Mouse (Mus musculus): Measurements from ENCODE around the gene Ttc34. TPM values are rescaled to one million over a fixed set of nuclear protein-coding genes. Genes with fewer than 3 reads are reported as not detected.

Gene Ttc34
- under 1 TPM; 0.09 to 0.10 TPM for total RNA-seq (2021)
- polyA plus RNA-seq (2012; rRNA removed): 0.12 and 0.31 TPM in 2 replicates
- long read RNA-seq: 0 reads

DNA sequence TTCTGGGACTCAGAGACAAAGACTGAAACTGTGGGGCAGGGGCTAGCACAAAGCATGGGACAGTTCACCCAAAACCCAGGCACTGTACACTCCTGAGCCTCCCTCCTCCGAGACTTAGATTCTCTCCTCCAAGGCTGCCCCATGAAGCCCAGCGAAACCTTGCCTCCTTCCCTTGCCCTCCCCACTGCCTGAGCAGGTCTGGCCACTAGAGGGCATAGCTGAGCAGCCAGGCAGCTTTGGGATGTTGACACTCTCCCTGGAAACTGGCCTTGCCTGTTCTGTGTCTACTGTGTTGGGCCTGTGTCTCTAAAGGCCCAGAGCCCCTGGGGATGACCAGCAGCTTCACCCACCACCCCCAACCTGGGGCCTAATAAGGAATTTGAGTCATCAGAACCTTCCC is at the start of gene Ttc34:
Gene Ttc34 (plus strand): TSS at position 290 of the 400 bp plus-strand sequence.
- no peak within 1 kb of the TSS for H3K9ac ChIP-seq (ENCODE audit: low read depth, low read length)
- no peaks in the 10 kb centered on the region for H3K79me2 ChIP-seq (replicated peaks; ENCODE audit: control insufficient read depth, insufficient read depth, low read length)
- H3K27me3 ChIP-seq (ENCODE audit: control insufficient read depth, insufficient read depth, low read length): no peaks in the 10 kb centered on the region
- intact Hi-C loops (cut with DNase I): no loop called here
- H3K36me3 ChIP-seq (ENCODE audit: control insufficient read depth, insufficient read depth, low read length): no peaks in the 10 kb centered on the region
- H3K27ac ChIP-seq: no peak within 1 kb of the TSS
- WGBS: 50% methylated on average over 2 of the region's 2 CpGs
- peak; percentile 53 to 74 for DNase-seq
- H3K4me1 ChIP-seq (ENCODE audit: control insufficient read depth, insufficient read depth, low read length): no peaks in the 10 kb centered on the region
- H3K4me3 ChIP-seq: no peak within 1 kb of the TSS
- TF ChIP-seq EP300 (IDR thresholded peaks at IDR 0.05; ENCODE audit: insufficient read depth, low read depth, low read length) (0 out of 2 replicates have a peak, but pooled peaks have one; percentile 17), POLR2A (IDR thresholded peaks at IDR 0.05; ENCODE audit: insufficient read depth, low read depth, low read length) (no peak), CTCF (IDR thresholded peaks at IDR 0.05) (peak; percentile 93)

GRCm38 (mm10) chr4:154787960-154788702 is 49.1 kb upstream of the Ttc34 start:
- H3K27me3 ChIP-seq (ENCODE audit: control insufficient read depth, insufficient read depth, low read length): no peaks in the 10 kb centered on the region
- peak; percentile 19 to 26 for DNase-seq
- 34% methylated on average over 13 of the region's 13 CpGs for WGBS
- intact Hi-C loops (cut with DNase I): no loop called here
- H3K79me2 ChIP-seq (replicated peaks; ENCODE audit: control insufficient read depth, insufficient read depth, low read length): no peaks in the 10 kb centered on the region
- TF ChIP-seq EP300 (IDR thresholded peaks at IDR 0.05; ENCODE audit: insufficient read depth, low read depth, low read length): no peak
- no peak for TF ChIP-seq CTCF (IDR thresholded peaks at IDR 0.05)
- TF ChIP-seq POLR2A (IDR thresholded peaks at IDR 0.05; ENCODE audit: insufficient read depth, low read depth, low read length): no peak
- H3K27ac ChIP-seq: peak overlapping the region; percentile 36; the same call in 1 of the 2 replicates
- H3K9ac ChIP-seq (ENCODE audit: low read depth, low read length): no peak overlapping the region
- H3K4me3 ChIP-seq: no peak overlapping the region
- H3K4me1 ChIP-seq (ENCODE audit: control insufficient read depth, insufficient read depth, low read length): no peaks in the 10 kb centered on the region; the same call in 1 of the 2 replicates
- no peaks in the 10 kb centered on the region for H3K36me3 ChIP-seq (ENCODE audit: control insufficient read depth, insufficient read depth, low read length)

DNA sequence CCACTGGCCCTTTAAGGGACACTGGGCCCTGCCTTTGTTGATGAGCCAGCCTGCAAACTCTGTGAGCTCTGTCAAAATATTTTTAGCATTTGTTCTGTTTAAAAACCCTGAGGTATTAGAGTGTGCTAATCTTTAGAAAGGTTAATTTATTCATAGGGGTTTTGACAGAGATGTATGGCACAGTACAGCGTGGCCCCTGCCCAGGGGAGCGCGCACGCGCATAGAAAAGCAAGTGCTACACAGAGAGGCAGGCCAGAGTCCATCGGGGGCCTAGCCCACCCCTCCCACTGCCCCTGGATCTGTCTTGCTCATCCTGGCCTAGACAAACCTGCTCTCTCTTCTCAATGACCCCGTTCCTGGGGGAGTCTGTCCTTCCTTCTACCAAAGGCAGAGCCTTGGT is 45.4 kb upstream of the Ttc34 start:
- H3K27me3 ChIP-seq (ENCODE audit: control insufficient read depth, insufficient read depth, low read length): no peaks in the 10 kb centered on the region
- no peak overlapping the region for H3K4me3 ChIP-seq
- no peak overlapping the region for H3K27ac ChIP-seq
- 80% methylated on average over 7 of the region's 7 CpGs for WGBS
- no peak overlapping the region for H3K9ac ChIP-seq (ENCODE audit: low read depth, low read length)
- TF ChIP-seq POLR2A (IDR thresholded peaks at IDR 0.05; ENCODE audit: insufficient read depth, low read depth, low read length) (no peak), CTCF (IDR thresholded peaks at IDR 0.05) (no peak), EP300 (IDR thresholded peaks at IDR 0.05; ENCODE audit: insufficient read depth, low read depth, low read length) (no peak)
- no peak for DNase-seq
- H3K36me3 ChIP-seq (ENCODE audit: control insufficient read depth, insufficient read depth, low read length): no peaks in the 10 kb centered on the region
- H3K79me2 ChIP-seq (replicated peaks; ENCODE audit: control insufficient read depth, insufficient read depth, low read length): no peaks in the 10 kb centered on the region
- H3K4me1 ChIP-seq (ENCODE audit: control insufficient read depth, insufficient read depth, low read length): no peaks in the 10 kb centered on the region
- intact Hi-C loops (cut with DNase I): no loop called here

DNA sequence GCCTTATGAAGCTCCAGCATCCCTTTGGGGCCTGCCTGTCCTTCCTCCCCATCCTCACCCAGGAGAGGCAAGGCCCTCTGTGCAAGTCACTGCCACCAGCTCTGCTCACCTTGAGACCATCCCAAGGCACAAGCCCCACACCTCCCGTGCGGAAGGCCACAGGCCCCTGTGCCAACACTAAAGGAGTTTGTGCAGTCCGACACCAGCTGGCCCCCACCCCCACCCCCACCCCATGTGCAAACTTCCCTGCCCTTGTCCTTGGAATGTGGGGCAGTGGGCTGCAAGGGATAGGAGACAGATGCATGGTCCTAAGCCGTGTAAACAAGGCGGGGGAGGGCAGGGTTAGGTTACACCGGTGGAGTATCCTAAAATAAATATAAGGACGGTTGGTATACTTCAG is 43.8 kb upstream of the Ttc34 start:
- WGBS: 81% methylated on average over 7 of the region's 7 CpGs
- no peak overlapping the region for H3K9ac ChIP-seq (ENCODE audit: low read depth, low read length)
- no peaks in the 10 kb centered on the region for H3K4me1 ChIP-seq (ENCODE audit: control insufficient read depth, insufficient read depth, low read length)
- DNase-seq: no peak
- TF ChIP-seq CTCF (IDR thresholded peaks at IDR 0.05): no peak
- TF ChIP-seq POLR2A (IDR thresholded peaks at IDR 0.05; ENCODE audit: insufficient read depth, low read depth, low read length): no peak
- TF ChIP-seq EP300 (IDR thresholded peaks at IDR 0.05; ENCODE audit: insufficient read depth, low read depth, low read length): no peak
- intact Hi-C loops (cut with DNase I): no loop called here
- no peak overlapping the region for H3K27ac ChIP-seq
- no peaks in the 10 kb centered on the region for H3K27me3 ChIP-seq (ENCODE audit: control insufficient read depth, insufficient read depth, low read length)
- H3K36me3 ChIP-seq (ENCODE audit: control insufficient read depth, insufficient read depth, low read length): no peaks in the 10 kb centered on the region
- H3K4me3 ChIP-seq: no peak overlapping the region
- H3K79me2 ChIP-seq (replicated peaks; ENCODE audit: control insufficient read depth, insufficient read depth, low read length): no peaks in the 10 kb centered on the region

GRCm38 (mm10) chr4:154797834-154798233 is 39.4 kb upstream of the Ttc34 start:
- Histone ChIP-seq H3K27me3 (ENCODE audit: control insufficient read depth, insufficient read depth, low read length) (no peaks in the 10 kb centered on the region), H3K27ac (no peak overlapping the region), H3K79me2 (replicated peaks; ENCODE audit: control insufficient read depth, insufficient read depth, low read length) (no peaks in the 10 kb centered on the region), H3K4me3 (no peak overlapping the region), H3K4me1 (ENCODE audit: control insufficient read depth, insufficient read depth, low read length) (no peaks in the 10 kb centered on the region), H3K36me3 (ENCODE audit: control insufficient read depth, insufficient read depth, low read length) (no peaks in the 10 kb centered on the region), H3K9ac (ENCODE audit: low read depth, low read length) (no peak overlapping the region)
- peak; percentile 26 to 48 for DNase-seq
- no peak for TF ChIP-seq EP300 (IDR thresholded peaks at IDR 0.05; ENCODE audit: insufficient read depth, low read depth, low read length)
- peak; percentile 79 for TF ChIP-seq CTCF (IDR thresholded peaks at IDR 0.05)
- intact Hi-C loops (cut with DNase I): loop anchor here (2.0 kb wide), 1 partner anchor 469 kb away; no protein-coding TSS in a partner anchor
- 4% methylated on average over 4 of the region's 4 CpGs for WGBS

GRCm38 (mm10) chr4:154800543-154800942 is 36.7 kb upstream of the Ttc34 start:
- H3K9ac ChIP-seq (ENCODE audit: low read depth, low read length): no peak overlapping the region
- H3K36me3 ChIP-seq (ENCODE audit: control insufficient read depth, insufficient read depth, low read length): no peaks in the 10 kb centered on the region
- no peak for TF ChIP-seq CTCF (IDR thresholded peaks at IDR 0.05)
- no peak for TF ChIP-seq POLR2A (IDR thresholded peaks at IDR 0.05; ENCODE audit: insufficient read depth, low read depth, low read length)
- no peak for TF ChIP-seq EP300 (IDR thresholded peaks at IDR 0.05; ENCODE audit: insufficient read depth, low read depth, low read length)
- H3K79me2 ChIP-seq (replicated peaks; ENCODE audit: control insufficient read depth, insufficient read depth, low read length): no peaks in the 10 kb centered on the region
- H3K27me3 ChIP-seq (ENCODE audit: control insufficient read depth, insufficient read depth, low read length): no peaks in the 10 kb centered on the region
- intact Hi-C loops (cut with DNase I): no loop called here
- 60% methylated on average over 5 of the region's 5 CpGs for WGBS
- H3K4me1 ChIP-seq (ENCODE audit: control insufficient read depth, insufficient read depth, low read length): no peaks in the 10 kb centered on the region
- H3K27ac ChIP-seq: no peak overlapping the region
- no peak overlapping the region for H3K4me3 ChIP-seq
- no peak for DNase-seq
